Mouse (Mus musculus) kidney, adult 18-20 months (tissue): ENCODE measurements around the gene Txndc11.
A peak's percentile ranks its signal among the peaks of the same experiment; 100 is the strongest.
"Not testable (repeated sequence)": the region's sequence is repeated elsewhere in the genome, so short reads cannot be mapped to it uniquely, and the experiment has no call there.

Experiments
- DNase-seq: peaks from one replicate; pipeline ENCODE4 v3.0.0; 2021

Gene Txndc11

GRCm38 (mm10) chr16:11134348-11135344, at the start of gene Txndc11:
TSS of gene Txndc11 (minus strand) at chr16:11134650.
- peak; percentile 100 for DNase-seq

- DNase-seq: no peak
These were observed 43.0 kb upstream of the Txndc11 start for GRCm38 (mm10) chr16:11177404-11177803.

- DNase-seq: no peak
These were observed 42.4 kb upstream of the Txndc11 start for GRCm38 (mm10) chr16:11176884-11177244.

- DNase-seq: peak; percentile 90
These were observed 41.9 kb upstream of the Txndc11 start, which contains the start of gene Zc3h7a for GRCm38 (mm10) chr16:11176208-11176883. TSS of gene Zc3h7a (minus strand) at chr16:11176393.

- peak; percentile 74 for DNase-seq
These were observed 41.2 kb upstream of the Txndc11 start for GRCm38 (mm10) chr16:11175489-11176207.

- DNase-seq: no peak
These were observed 40.6 kb upstream of the Txndc11 start for GRCm38 (mm10) chr16:11175100-11175488.

- DNase-seq: peak; percentile 63
These were observed 40.2 kb upstream of the Txndc11 start for GRCm38 (mm10) chr16:11174671-11175081.

- no peak for DNase-seq
These were observed 37.2 kb upstream of the Txndc11 start for GRCm38 (mm10) chr16:11171679-11172078.

GRCm38 (mm10) chr16:11166431-11166830, 32.0 kb upstream of the Txndc11 start:
- no peak for DNase-seq

GRCm38 (mm10) chr16:11164695-11165255, 30.3 kb upstream of the Txndc11 start:
- DNase-seq: peak; percentile 7

- DNase-seq: not testable (repeated sequence)
These were observed 23.3 kb upstream of the Txndc11 start for GRCm38 (mm10) chr16:11157721-11158120.

GRCm38 (mm10) chr16:11154500-11154899, 20.1 kb upstream of the Txndc11 start:
- DNase-seq: no peak

GRCm38 (mm10) chr16:11143706-11144483, 9.4 kb upstream of the Txndc11 start:
- peak; percentile 100 for DNase-seq

GRCm38 (mm10) chr16:11133476-11134347, 738 bp downstream of the Txndc11 start:
- no peak for DNase-seq

GRCm38 (mm10) chr16:11132839-11133238, 1.6 kb downstream of the Txndc11 start:
- DNase-seq: no peak

GRCm38 (mm10) chr16:11128301-11128700, 6.1 kb downstream of the Txndc11 start:
- peak; percentile 32 for DNase-seq

- DNase-seq: no peak
These were observed 9.1 kb downstream of the Txndc11 start for GRCm38 (mm10) chr16:11125371-11125770.

GRCm38 (mm10) chr16:11124110-11124509, 10.3 kb downstream of the Txndc11 start:
- no peak for DNase-seq

GRCm38 (mm10) chr16:11122625-11123024, 11.8 kb downstream of the Txndc11 start:
- no peak for DNase-seq

- DNase-seq: no peak
These were observed 25.2 kb downstream of the Txndc11 start for GRCm38 (mm10) chr16:11109198-11109740.

GRCm38 (mm10) chr16:11104905-11105304, 29.5 kb downstream of the Txndc11 start:
- no peak for DNase-seq
